8 mouse cellular contexts compared by ENCODE assay signal in the genomic region with DNA sequence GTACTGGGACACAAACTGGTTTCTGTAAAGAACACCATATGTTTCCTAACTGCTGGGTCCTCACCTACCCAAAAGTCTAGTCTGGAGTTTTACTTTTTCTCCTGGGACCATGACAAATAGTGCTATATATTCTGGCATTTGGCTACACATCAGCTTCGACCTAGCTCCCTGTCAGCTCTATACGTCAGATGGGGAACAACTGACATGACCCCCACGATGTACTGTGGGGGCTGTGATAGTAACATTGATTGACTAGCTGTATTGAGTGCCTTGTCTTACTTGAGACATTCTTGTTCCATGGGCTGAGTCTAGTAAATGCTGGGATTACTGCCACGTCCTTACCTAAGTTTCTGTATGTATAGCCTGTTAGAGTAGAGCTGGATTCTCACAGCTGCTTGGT. TPM values are rescaled to one million over a fixed set of nuclear protein-coding genes. Genes with fewer than 3 reads are reported as not detected.
DNase-seq lines count a peak whose midpoint lies in the region; ATAC-seq and TF ChIP-seq lines count a peak whose summit lies in the region.

No protein-coding gene starts in this region.

- TF ChIP-seq POLR2A in spleen, adult 2 months (IDR thresholded peaks at IDR 0.05; ENCODE audit: low read depth, low read length), result no peak

- peak overlapping the region; percentile 17 for H3K4me2 ChIP-seq in limb, embryonic 13.5 days (replicated peaks)
- peak overlapping the region; percentile 15; the same call in 1 of the 2 replicates for H3K4me2 ChIP-seq in stomach, postnatal 0 days (replicated peaks; ENCODE audit: low read depth)

- H3K4me3 ChIP-seq in gastrocnemius, adult 2 months, result peak overlapping the region; percentile 52
- no peak overlapping the region for H3K4me3 ChIP-seq in spleen, adult 2 months (ENCODE audit: extremely low read depth, insufficient read depth, insufficient read length)
- H3K4me3 ChIP-seq in limb, embryonic 13.5 days, result no peak overlapping the region
- H3K4me3 ChIP-seq in stomach, postnatal 0 days (ENCODE audit: low read depth, low read length), result no peak overlapping the region

- TF ChIP-seq EP300 in stomach, postnatal 0 days (optimal IDR thresholded peaks at IDR 0.05), result no peak

- ATAC-seq in limb, embryonic 13.5 days (ENCODE audit: low FRiP score, low read depth), result no peak
- peak; percentile 17 for ATAC-seq in stomach, postnatal 0 days (ENCODE audit: low FRiP score, low TSS enrichment)

- no peaks in the 10 kb centered on the region for H3K9me3 ChIP-seq in limb, embryonic 13.5 days
- no peaks in the 10 kb centered on the region for H3K9me3 ChIP-seq in stomach, postnatal 0 days (ENCODE audit: control insufficient read depth, low read length)

- whole genome bisulfite sequencing in spleen, adult 2 months, result 45% methylated on average over 4 of the region's 4 CpGs
- WGBS in limb, embryonic 13.5 days, result 61% methylated on average over 4 of the region's 4 CpGs
- 18% methylated on average over 4 of the region's 4 CpGs for WGBS in stomach, postnatal 0 days

- peaks cover 17% of the 10 kb centered on the region for H3K36me3 ChIP-seq in spleen, adult 2 months (ENCODE audit: control insufficient read depth, insufficient read depth, low read length)
- peaks cover 61% of the 10 kb centered on the region for H3K36me3 ChIP-seq in limb, embryonic 13.5 days
- H3K36me3 ChIP-seq in stomach, postnatal 0 days (ENCODE audit: control insufficient read depth, insufficient read depth, low read length), result peaks cover 4% of the 10 kb centered on the region; the same call in 1 of the 2 replicates

- TF ChIP-seq CTCF in gastrocnemius, adult 2 months (IDR thresholded peaks at IDR 0.05), result no peak
- no peak for TF ChIP-seq CTCF in spleen, adult 2 months (IDR thresholded peaks at IDR 0.05; ENCODE audit: extremely low read depth, insufficient read depth, insufficient read length, insufficient replicate concordance)
- no peak for TF ChIP-seq CTCF in stomach, postnatal 0 days (IDR thresholded peaks at IDR 0.05; ENCODE audit: low read depth)

- intact Hi-C loops in gastrocnemius, adult 2 months (cut with DNase I), result no loop called here

- no peak overlapping the region for H3K9ac ChIP-seq in limb, embryonic 13.5 days
- peak overlapping the region; percentile 38 for H3K9ac ChIP-seq in stomach, postnatal 0 days (ENCODE audit: low read length)

- no peaks in the 10 kb centered on the region for H3K27me3 ChIP-seq in spleen, adult 2 months (ENCODE audit: control insufficient read depth, insufficient read depth, low read length)
- no peaks in the 10 kb centered on the region for H3K27me3 ChIP-seq in limb, embryonic 13.5 days
- no peaks in the 10 kb centered on the region for H3K27me3 ChIP-seq in stomach, postnatal 0 days (ENCODE audit: control insufficient read depth, insufficient read depth, low read length)

- peaks cover 64% of the 10 kb centered on the region for H3K4me1 ChIP-seq in spleen, adult 2 months (ENCODE audit: control insufficient read depth, insufficient read depth, insufficient read length)
- peaks cover 63% of the 10 kb centered on the region for H3K4me1 ChIP-seq in limb, embryonic 13.5 days
- peaks cover 21% of the 10 kb centered on the region for H3K4me1 ChIP-seq in stomach, postnatal 0 days (replicated peaks; ENCODE audit: control insufficient read depth, insufficient read depth)

- peak overlapping the region; percentile 100 for H3K27ac ChIP-seq in gastrocnemius, adult 2 months
- H3K27ac ChIP-seq in spleen, adult 2 months (ENCODE audit: insufficient read depth, low read length), result peak overlapping the region; percentile 98
- H3K27ac ChIP-seq in limb, embryonic 13.5 days, result peak overlapping the region; percentile 66
- peak overlapping the region; percentile 94 for H3K27ac ChIP-seq in stomach, postnatal 0 days (replicated peaks)

- no peak for DNase-seq in gastrocnemius, adult 2 months
- no peak for DNase-seq in gastrocnemius, postnatal 25 days
- no peak for DNase-seq in spleen, adult 2 months (ENCODE audit: low read depth in 1 of 2, low spot score in 2 of 2)
- DNase-seq in spleen, postnatal 10 days (ENCODE audit: low spot score in 2 of 2), result no peak
- no peak for DNase-seq in stomach, postnatal 0 days (ENCODE audit: low spot score)
- DNase-seq in layer of hippocampus, adult 9-10 months (ENCODE audit: low spot score), result no peak
- DNase-seq in lung, adult 18-20 months, result no peak

RNA-seq across cellular contexts. Expression of a gene that starts 8.9 kb away (rescaled TPM):
- 100 to 1,000 TPM; 110 to 123 TPM for total RNA-seq in gastrocnemius, adult 2 months (2021)
- total RNA-seq in gastrocnemius, postnatal 25 days (2021), result 100 to 1,000 TPM; 111 to 133 TPM
- 169 and 276 TPM in 2 replicates for polyA plus RNA-seq in spleen, adult 2 months (2012; rRNA removed)
- polyA plus RNA-seq in limb, embryonic 13.5 days (2015; fragmentation: Nextera tagmentation; extraction: Ambion mirVana), result 42.3 and 43.4 TPM in 2 replicates
- 57.9 and 59.2 TPM in 2 replicates for polyA plus RNA-seq in stomach, postnatal 0 days (2015; fragmentation: Nextera tagmentation; extraction: Ambion mirVana)

RNA-seq across cellular contexts. Expression of a gene that starts 20.2 kb away (rescaled TPM):
- 10 to 100 TPM; 17.2 to 32.0 TPM for total RNA-seq in gastrocnemius, adult 2 months (2021)
- 10 to 100 TPM; 21.3 to 37.2 TPM for total RNA-seq in gastrocnemius, postnatal 25 days (2021)
- polyA plus RNA-seq in spleen, adult 2 months (2012; rRNA removed), result 7.9 and 8.1 TPM in 2 replicates
- polyA plus RNA-seq in limb, embryonic 13.5 days (2015; fragmentation: Nextera tagmentation; extraction: Ambion mirVana), result 2.7 and 4.1 TPM in 2 replicates
- polyA plus RNA-seq in stomach, postnatal 0 days (2015; fragmentation: Nextera tagmentation; extraction: Ambion mirVana), result 9.4 and 10.4 TPM in 2 replicates

RNA-seq across cellular contexts. Expression of a gene that starts 42.7 kb away (rescaled TPM):
- total RNA-seq in gastrocnemius, adult 2 months (2021), result 100 to 1,000 TPM in 1 of 2 experiments, 10 to 100 TPM in 1; 97.2 to 102 TPM
- total RNA-seq in gastrocnemius, postnatal 25 days (2021), result 10 to 100 TPM; 92.1 to 93.9 TPM
- 8.3 and 10.4 TPM in 2 replicates for polyA plus RNA-seq in spleen, adult 2 months (2012; rRNA removed)
- 86.8 and 91.5 TPM in 2 replicates for polyA plus RNA-seq in limb, embryonic 13.5 days (2015; fragmentation: Nextera tagmentation; extraction: Ambion mirVana)
- 42.3 and 44.2 TPM in 2 replicates for polyA plus RNA-seq in stomach, postnatal 0 days (2015; fragmentation: Nextera tagmentation; extraction: Ambion mirVana)
